Mouse (Mus musculus) embryonic fibroblast, embryonic 13.5 days (primary cell): ENCODE data around the gene Scn1b. TPM values are rescaled to one million over a fixed set of nuclear protein-coding genes. Genes with fewer than 3 reads are reported as not detected.

ENCODE experiments used
- H3K27ac ChIP-seq: 2 replicates; pipeline ENCODE4 v1.5.1; 2012; ENCODE audit warnings: low read length, control low read depth, inconsistent platforms; ENCODE audit not compliant: insufficient read depth
- H3K4me1 ChIP-seq: 2 replicates; pipeline ENCODE4 v1.6.1; 2011; ENCODE audit warnings: low read length; ENCODE audit not compliant: control insufficient read depth, insufficient read depth
- H3K4me3 ChIP-seq: 2 replicates; pipeline ENCODE4 v1.5.1; 2011; ENCODE audit warnings: mild to moderate bottlenecking, control low read depth, low read length; ENCODE audit not compliant: insufficient read depth
- CTCF ChIP-seq: IDR thresholded peaks from 2 replicates; pipeline ENCODE4 v1.5.1; 2011; ENCODE audit warnings: mild to moderate bottlenecking, control low read depth, low read length, moderate library complexity, borderline replicate concordance; ENCODE audit not compliant: insufficient read depth
- POLR2A ChIP-seq: IDR thresholded peaks from 2 replicates; pipeline ENCODE4 v1.6.1; 2011; ENCODE audit warnings: low read depth, mild to moderate bottlenecking, control low read depth, low read length, moderate library complexity
- polyA plus RNA-seq: library from polyadenylated mRNA; stranded (reverse); fragments of >200 nt; gene quantifications from 2 replicates; pipeline ENCODE4 v1.2.4, GENCODE M21; 2011; ENCODE audit warnings: low read depth; ENCODE audit not compliant: missing spikeins, insufficient read length

The Scn1b gene
- polyA plus RNA-seq, 1 experiment: 40.8 TPM

DNA sequence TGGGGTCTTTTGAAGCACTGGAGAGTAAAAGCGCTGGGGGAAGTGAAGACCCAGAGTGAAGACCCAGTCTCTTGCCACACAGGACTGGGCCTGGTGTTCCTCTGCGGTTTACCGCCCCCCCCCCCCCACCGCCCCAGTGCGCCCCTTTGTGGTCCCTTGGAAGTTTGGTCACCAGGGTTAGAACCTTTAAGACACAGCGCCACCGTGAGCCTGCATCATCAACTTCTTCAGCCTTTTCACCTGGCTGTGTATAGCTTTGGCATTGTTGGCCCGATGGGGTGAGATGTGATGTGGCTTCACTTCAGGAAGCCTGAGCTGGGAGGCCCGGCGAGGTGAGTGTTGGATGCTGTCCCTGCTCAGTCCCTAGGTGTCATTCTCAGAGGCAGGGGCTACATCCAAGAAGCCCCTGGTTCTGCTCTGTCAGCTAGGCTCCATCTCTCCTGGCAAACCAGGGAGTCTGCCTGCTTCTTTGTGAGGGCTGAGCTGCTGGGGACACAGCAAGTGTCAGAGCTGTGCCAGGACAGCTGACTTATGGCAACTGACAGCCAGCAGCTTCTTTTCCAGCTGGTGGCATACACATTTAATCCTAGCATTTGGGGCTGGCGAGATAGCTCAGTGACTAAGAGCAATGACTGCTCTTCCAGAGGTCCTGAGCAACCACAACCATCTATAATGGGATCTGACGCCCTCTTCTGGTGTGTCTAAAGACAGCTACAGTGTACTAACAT, 31.9 kb downstream of the Scn1b start:
- Histone ChIP-seq H3K4me1 (no peaks in the 10 kb centered on the region), H3K27ac (no peak overlapping the region), H3K4me3 (no peak overlapping the region)
- TF ChIP-seq POLR2A: no peak
- no peak for TF ChIP-seq CTCF

DNA sequence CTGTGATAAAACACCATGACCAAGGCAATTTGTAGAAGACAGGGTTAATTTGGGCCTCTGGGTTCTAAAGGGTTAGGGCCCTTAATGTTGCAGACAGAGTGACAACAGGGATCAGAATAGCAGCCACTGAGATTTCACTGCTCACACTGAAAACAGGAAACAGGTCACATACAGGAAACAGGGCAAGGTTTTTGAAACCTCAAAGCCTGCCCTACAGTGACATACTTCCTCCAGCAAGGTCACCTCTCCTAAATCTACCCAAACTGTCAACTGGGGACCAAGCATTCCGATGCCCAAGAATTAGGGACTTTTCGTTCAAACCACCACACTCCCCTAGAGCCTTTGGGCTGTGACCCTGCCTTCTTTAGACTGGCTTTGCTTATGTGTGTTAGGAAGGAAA, 37.1 kb downstream of the Scn1b start:
- no peak overlapping the region for H3K4me3 ChIP-seq
- TF ChIP-seq CTCF (no peak), POLR2A (no peak)
- H3K4me1 ChIP-seq: no peaks in the 10 kb centered on the region
- no peak overlapping the region for H3K27ac ChIP-seq

DNA sequence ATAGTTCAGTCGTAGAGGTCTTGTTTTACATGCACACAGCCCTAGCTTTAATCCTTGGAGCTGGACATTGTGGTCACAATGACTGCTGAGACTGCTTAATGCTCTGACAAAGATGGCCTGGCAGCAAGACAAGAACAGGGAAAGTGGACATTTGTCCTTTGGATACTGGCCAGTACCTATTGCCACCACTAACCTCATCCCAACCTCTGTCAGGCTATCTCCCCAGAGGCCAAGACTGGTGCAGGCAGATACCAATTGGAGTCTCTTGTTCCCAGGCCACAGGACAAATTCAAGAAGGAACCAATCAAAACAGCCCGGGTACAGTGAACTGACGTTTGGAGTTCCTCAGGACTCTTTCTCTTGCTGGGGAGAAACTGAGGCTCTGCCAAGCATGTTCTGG, 38.6 kb downstream of the Scn1b start:
- TF ChIP-seq POLR2A (no peak), CTCF (no peak)
- H3K27ac ChIP-seq: no peak overlapping the region
- no peak overlapping the region for H3K4me3 ChIP-seq
- no peaks in the 10 kb centered on the region for H3K4me1 ChIP-seq

DNA sequence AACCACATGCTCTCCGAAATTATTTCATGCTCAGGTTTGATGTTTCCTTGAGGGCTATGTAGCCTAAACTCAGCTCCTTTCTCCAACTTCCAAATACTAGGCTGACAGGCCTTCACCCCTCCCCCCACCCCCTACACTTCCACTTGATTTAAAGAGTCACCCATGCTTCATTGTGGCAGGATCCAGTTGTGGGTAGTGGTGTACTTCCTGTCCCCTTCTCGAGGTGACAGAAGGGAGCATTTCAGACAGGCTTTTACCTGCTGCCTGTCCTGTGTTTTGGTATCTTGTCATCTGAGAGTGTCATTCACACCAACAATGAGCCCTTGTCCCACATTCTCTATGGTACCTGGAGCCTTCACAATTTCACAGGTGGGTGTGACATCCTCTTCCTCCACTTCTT, 39.5 kb downstream of the Scn1b start:
- no peak overlapping the region for H3K4me3 ChIP-seq
- H3K27ac ChIP-seq: no peak overlapping the region
- H3K4me1 ChIP-seq: no peaks in the 10 kb centered on the region
- no peak for TF ChIP-seq CTCF
- TF ChIP-seq POLR2A: no peak

DNA sequence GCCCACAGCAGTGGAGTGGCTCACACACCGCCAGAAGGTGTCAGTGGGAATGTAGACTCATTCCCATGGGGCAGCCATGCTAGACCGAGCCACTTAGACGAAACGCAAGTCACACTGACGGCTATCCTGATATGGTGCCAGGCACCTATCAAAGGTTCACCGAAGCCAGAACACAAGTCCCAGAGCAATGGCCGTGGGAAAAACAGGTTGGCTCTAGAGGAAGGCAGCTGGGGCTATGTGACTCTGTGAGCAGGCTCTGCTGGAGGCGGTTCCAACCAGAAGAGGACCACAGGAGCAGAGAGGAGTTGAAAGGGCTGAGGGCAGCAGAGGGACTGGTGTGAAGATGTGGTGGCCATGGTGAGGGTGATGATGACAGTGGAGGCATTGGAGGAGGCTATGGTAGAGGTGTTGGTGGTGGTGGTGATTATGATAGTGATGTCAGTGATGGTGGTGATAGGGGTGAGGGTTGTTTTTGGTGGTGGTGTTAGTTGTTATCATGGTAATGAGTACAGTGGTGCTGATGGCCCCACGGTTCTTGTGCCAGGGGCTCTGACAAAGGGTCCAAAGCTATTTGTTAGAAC, 40.5 kb downstream of the Scn1b start:
- Histone ChIP-seq H3K4me3 (no peak overlapping the region), H3K4me1 (no peaks in the 10 kb centered on the region), H3K27ac (no peak overlapping the region)
- no peak for TF ChIP-seq POLR2A
- TF ChIP-seq CTCF: no peak

DNA sequence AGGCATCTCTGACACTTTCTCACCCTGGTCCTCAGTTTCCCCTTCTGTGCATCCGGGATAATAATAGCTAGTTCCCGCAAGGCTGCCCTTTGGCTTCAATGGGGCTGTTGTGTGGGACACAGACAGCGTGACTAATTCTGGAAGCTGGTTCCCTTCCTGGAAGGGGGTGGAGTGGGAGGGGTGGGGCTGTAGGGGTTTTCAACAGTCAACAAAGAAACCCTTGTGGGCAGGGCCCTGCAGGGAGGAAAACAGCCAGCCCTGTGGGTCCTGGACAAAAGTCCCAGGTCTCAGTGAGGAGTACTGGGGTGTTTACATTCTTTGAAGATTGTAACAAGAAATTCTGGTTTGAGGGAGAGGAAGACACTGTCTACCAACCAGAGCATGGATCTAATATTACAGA, 41.6 kb downstream of the Scn1b start:
- no peak for TF ChIP-seq CTCF
- TF ChIP-seq POLR2A: no peak
- Histone ChIP-seq H3K4me3 (no peak overlapping the region), H3K27ac (no peak overlapping the region), H3K4me1 (no peaks in the 10 kb centered on the region)

DNA sequence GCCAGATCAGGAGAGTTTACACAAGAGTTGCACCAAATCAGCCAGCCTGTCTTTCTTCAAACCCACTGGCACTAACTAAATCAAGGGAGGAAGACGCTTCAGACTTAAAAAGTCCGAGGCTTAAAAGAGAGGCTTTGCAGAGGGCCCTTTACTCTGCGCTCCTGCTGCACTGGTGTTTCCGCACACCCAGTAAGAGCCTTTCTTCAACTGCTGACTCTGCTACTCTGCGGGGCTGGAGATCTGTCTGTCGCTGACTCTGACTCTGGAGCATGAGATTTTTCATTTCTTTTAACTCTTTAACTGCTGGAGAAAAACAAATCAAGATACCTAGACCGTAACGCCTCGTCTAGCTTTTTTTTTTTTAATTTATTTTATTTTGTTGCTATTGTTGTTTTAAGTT, 42.7 kb downstream of the Scn1b start:
- H3K4me1 ChIP-seq: no peaks in the 10 kb centered on the region
- H3K27ac ChIP-seq: no peak overlapping the region
- TF ChIP-seq POLR2A: no peak
- no peak for TF ChIP-seq CTCF
- H3K4me3 ChIP-seq: no peak overlapping the region

DNA sequence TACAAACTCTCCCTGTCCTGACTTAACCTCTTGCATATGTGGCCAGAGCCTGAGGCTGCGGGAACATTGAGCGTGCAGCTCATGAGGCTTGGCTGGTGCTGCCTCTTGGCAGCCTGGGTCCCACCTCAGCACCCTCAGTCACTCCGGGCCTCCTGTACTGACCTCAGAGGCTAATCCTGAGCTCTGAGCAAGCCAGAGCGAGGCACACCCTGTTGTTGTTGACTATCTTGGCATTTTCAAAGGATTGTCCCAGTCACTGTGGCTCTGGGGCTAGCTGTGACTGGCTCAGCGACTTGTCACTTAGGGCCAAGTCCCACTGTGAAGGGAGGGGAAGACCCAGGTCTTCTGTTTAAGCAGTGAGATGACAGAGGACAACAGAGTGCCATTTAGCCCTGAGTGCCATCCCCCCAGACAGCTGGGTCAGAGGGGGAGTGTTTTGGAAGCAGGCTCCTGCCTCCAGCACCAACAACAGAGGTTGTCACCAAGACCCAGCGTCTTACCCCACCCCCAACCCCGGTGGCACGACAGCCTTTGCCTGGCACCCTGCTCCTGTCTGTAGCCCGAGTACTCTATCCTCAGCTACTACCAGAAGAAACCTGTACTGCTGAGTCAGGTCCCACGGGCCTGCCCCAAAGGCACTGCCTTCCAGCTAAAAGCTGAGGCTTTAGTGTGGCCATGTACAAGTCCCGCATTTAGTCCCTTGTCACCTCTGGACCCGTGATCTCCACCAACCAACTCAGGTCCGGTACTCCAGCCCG, 43.8 kb downstream of the Scn1b start:
- H3K4me3 ChIP-seq: no peak overlapping the region
- H3K4me1 ChIP-seq: no peaks in the 10 kb centered on the region
- no peak overlapping the region for H3K27ac ChIP-seq
- TF ChIP-seq CTCF (no peak), POLR2A (no peak)

DNA sequence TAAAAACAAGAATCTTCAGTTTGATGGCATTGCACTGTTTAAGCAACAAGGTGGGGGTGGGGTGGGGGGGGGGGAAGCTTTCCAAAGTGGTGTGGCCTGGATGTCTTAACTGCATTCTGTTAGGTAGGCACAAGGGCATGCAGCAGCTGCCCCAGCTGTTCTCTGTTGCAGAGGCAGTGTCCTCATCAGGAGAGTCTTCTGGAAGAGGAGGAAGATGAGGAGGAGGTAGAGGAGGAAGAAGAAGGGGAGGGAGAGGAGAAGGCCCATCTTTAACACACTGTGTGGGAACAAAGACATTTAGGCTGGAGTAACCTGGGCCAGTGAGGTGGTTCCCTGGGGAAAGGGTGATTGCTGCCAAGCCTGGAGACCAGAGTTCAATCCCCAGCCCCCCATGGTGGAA, 44.7 kb downstream of the Scn1b start:
- no peak overlapping the region for H3K27ac ChIP-seq
- H3K4me1 ChIP-seq: no peaks in the 10 kb centered on the region
- H3K4me3 ChIP-seq: no peak overlapping the region
- TF ChIP-seq CTCF: no peak

DNA sequence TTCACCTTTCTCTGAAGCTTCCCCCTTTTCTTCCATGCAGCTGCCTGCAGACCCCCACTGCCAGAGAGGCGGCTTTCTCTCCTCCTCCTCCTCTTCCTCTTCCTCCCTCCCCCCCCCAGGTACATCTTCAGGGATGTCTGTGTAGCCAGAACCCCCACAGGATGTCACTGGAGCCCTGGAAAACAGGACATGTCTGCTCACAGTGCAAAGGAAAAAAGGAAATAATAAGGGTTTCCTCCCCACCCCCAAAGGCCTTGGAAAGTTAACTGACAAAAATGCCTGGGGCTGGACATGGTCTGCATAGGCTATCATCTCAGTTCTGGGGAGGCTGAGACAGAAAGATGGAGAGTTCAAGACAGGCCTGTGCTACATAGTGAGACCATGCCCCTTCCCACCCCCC, 45.7 kb downstream of the Scn1b start:
- no peak overlapping the region for H3K4me3 ChIP-seq
- TF ChIP-seq CTCF (no peak), POLR2A (no peak)
- no peak overlapping the region for H3K27ac ChIP-seq
- no peaks in the 10 kb centered on the region for H3K4me1 ChIP-seq

DNA sequence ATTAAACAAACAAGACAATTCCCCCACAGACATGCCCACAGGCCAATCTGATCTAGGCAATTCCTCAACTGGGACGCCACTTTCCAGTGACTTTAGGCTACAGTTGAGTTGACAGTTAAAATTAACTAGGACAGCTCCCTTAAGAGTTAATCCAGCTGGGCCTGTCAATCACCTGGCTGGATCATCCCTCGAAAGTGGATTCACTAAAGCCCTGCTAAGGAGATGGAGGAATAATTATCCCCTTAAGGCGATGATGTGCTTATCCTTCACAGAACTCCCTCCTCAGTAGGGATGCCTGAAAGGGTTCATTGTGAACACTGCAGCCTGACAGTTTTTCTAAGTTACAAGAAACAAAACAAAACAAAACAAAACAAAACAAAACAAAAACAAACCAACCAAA, 46.2 kb downstream of the Scn1b start:
- Histone ChIP-seq H3K27ac (no peak overlapping the region), H3K4me3 (no peak overlapping the region), H3K4me1 (no peaks in the 10 kb centered on the region)
- TF ChIP-seq POLR2A (no peak), CTCF (no peak)
